ENCODE assay signal across 13 mouse cellular contexts in the genomic region with DNA sequence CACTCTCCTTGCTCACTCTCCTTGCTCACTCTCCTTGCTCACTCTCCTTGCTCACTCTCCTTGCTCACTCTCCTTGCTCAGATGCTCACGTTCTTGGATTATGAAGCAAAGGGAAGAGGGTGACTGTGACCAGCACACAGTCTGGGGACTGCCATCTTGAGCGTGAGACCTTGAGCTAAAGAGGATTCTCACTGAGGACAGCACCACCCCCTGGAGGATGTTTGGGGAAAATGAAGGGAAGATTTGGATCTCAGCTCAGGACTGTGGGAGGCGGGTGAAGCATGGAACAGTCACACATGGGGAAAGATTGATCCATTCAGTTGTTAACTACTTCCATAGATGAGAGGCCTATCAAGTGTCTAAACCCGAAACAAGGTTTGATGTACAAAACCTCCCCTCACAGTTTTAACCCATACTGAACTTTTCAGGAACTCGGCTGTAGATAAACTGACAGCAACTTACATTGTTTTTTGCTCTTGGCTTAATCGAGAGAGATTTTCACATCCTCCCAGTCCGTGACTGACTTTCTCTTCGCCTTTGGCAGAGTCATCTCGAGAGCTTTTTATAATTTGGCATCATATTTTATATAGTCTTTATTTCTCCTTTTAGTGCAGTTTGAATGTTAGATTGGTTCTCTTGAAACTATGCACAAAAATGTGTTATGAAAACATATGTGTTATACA. TPM values are rescaled to one million over a fixed set of nuclear protein-coding genes. Genes with fewer than 3 reads are reported as not detected.
DNase-seq lines count a peak whose midpoint lies in the region; ATAC-seq and TF ChIP-seq lines count a peak whose summit lies in the region.
"Had no signal": no experiment of that assay in that cellular context is flagged by ENCODE, and none has a peak within 500 bp of the region (broad histone marks: within the 10 kb centered on the region; RNA-seq: fewer than 3 reads in every experiment).

No protein-coding gene starts in this region.

- intact Hi-C loops in gastrocnemius, adult 2 months (cut with DNase I), result no loop called here

- TF ChIP-seq POLR2A in lung, adult 2 months (IDR thresholded peaks at IDR 0.05; ENCODE audit: borderline replicate concordance, extremely low read depth, low read depth, low read length), result no peak

- TF ChIP-seq CTCF in gastrocnemius, adult 2 months (IDR thresholded peaks at IDR 0.05), result peak; percentile 23; the same call in 1 of the 2 replicates
- TF ChIP-seq CTCF in lung, adult 2 months (IDR thresholded peaks at IDR 0.05; ENCODE audit: insufficient read depth, low read length), result peak; percentile 48; the same call in 1 of the 2 replicates

- H3K4me3 ChIP-seq in gastrocnemius, adult 2 months, result no peak overlapping the region
- H3K4me3 ChIP-seq in lung, adult 2 months (replicated peaks; ENCODE audit: extremely low read depth, low read depth, low read length), result no peak overlapping the region
- H3K4me3 ChIP-seq: forebrain, embryonic 12.5 days; stomach, embryonic 15.5 days had no signal

- no peak for ATAC-seq in granulocyte monocyte progenitor cell, adult 5-6 weeks (replicated peaks; ENCODE audit: poor library complexity, severe bottlenecking)

- H3K4me1 ChIP-seq in lung, adult 2 months (ENCODE audit: control insufficient read depth, insufficient read depth, low read length), result peaks cover 2% of the 10 kb centered on the region
- H3K4me1 ChIP-seq: stomach, embryonic 15.5 days had no signal

- DNase-seq in gastrocnemius, adult 2 months, result no peak
- DNase-seq in gastrocnemius, adult 8-10 months (ENCODE audit: low spot score in 2 of 2), result no peak
- no peak for DNase-seq in lung, adult 2 months
- no peak for DNase-seq in lung, postnatal 25 days (ENCODE audit: low spot score)
- peak; percentile 62 for DNase-seq in ZHBTc4 (ENCODE audit: low read depth, low spot score)
- DNase-seq in naive thymus-derived CD4-positive, alpha-beta T cell, adult 2 months (ENCODE audit: low read depth), result peak; percentile 46
- DNase-seq: cerebellum, postnatal 25 days; heart, adult 11 months had no signal

- 61% methylated on average over 9 of the region's 9 CpGs for WGBS in lung, adult 2 months

- no peak overlapping the region for H3K27ac ChIP-seq in gastrocnemius, adult 2 months
- H3K27ac ChIP-seq: forebrain, embryonic 12.5 days; macrophage; stomach, embryonic 15.5 days had no signal

RNA-seq across cellular contexts. Expression of gene Cpm, which starts 7.9 kb away (rescaled TPM):
- total RNA-seq in gastrocnemius, adult 2 months (2021), result 1 to 10 TPM; 2.2 to 2.9 TPM
- 1 to 10 TPM; 1.3 to 2.2 (median 1.5) TPM for total RNA-seq in gastrocnemius, adult 8-10 months (2022)
- 104 and 117 TPM in 2 replicates for polyA plus RNA-seq in lung, adult 2 months (2012; rRNA removed)
- not detected in 2 replicates for total RNA-seq in granulocyte monocyte progenitor cell, adult 5-6 weeks (2014; fragmentation: Nextera tagmentation)
- total RNA-seq in granulocyte monocyte progenitor cell, adult 5-6 weeks (2017), result 0.46 TPM in 1 of 2 replicates, not detected in the other
- polyA plus RNA-seq: G1E had no signal

Comparison
In these comparisons a context has a peak if more than half of its experiments do, and no peak if none do; other contexts are left out.
1. DNase-seq: peak in ZHBTc4 (single experiment) and naive thymus-derived CD4-positive, alpha-beta T cell, adult 2 months (single experiment); none in gastrocnemius, adult 2 months (single experiment), gastrocnemius, adult 8-10 months (0 of 2), lung, adult 2 months (single experiment) and lung, postnatal 25 days (single experiment).